Mouse (Mus musculus): ENCODE data around the gene Pkd1. TPM values are rescaled to one million over a fixed set of nuclear protein-coding genes. Genes with fewer than 3 reads are reported as not detected.

Pkd1 gene
- total RNA-seq, 4 experiments from 2014 or later = 58.5 to 88.8 (median 71.0) TPM

DNA sequence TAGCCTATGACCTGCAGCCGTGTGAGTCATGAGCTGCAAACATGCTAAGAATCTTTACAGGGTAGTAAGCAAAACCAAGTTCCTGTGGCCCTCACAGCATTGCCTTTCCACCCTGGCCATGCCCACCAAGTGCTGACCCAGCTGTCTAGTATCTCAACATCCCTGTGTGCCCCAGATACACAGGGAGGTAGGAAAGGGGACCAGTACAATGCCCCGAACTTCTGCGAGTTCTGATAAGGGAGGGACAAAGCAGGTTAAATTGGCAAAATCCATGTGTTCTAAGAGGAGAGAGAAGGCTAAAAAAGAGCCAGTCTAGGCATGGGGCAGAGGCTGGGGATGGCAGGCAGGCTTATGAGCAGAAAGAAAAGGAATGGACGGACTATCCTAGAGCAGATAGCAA, 58.7 kb downstream of the Pkd1 start:
- DNase-seq = no peak

DNA sequence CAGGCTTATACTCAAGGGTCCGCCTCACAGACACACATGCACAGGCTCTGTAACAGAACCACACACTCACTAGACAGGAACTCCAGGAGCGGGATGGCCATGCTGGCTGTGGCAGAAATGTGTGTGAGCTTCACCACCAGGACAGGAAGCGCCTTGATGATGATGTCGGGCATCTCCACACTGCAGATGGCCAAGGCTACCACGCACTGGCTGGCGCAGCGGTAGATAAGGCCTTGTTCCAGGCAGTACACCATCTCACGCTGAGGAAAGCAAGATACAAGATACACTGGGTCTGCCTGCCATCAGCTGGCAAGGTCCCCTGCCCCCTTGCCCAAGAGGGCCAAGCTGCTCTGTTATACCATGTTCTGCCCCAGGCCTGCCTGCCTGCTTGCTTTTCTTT, 59.2 kb downstream of the Pkd1 start:
- DNase-seq = no peak

DNA sequence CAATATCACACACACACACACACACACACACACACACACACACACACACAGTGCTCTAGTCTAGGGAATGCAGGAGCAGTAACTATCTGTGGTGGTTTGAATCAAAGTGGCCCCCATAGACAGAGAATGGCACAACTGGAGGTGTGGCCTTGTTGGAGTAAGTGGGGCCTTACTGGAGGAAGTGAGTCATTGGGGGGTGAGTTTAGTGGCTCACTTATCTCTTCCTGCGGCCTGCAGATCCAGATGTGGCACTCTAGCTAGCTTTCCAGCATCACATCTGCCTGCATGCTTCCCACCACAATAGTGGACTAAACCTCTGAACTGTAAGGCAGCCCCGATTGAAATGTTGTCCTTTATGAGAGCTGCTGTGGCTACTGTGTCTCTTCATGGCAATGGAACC, 61.1 kb downstream of the Pkd1 start:
- DNase-seq = no peak

GRCm38 (mm10) chr17:24617561-24618194, 68.0 kb downstream of the Pkd1 start:
- DNase-seq = no peak

- DNase-seq = no peak
Observed at GRCm38 (mm10) chr17:24625472-24625871, 75.8 kb downstream of the Pkd1 start.

DNA sequence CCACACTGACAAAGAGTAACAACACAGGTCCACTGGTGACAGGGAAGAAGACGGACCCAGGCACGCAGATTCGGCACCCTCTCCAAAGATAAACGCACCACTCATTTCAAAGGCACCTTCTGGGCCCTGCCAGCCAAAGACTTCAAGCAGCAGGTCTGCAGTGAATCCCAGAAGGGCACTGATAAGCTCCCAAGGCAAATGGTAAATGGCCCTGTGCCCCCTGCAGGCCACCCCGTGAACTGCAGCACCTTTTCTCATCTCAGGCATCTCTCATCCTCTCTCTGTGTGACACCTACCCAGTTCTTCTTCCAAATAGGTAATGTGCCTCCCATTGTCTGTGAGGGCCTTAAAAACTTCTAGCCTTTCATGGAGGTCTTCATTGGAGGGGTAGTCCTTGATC, 79.0 kb downstream of the Pkd1 start:
- DNase-seq = peak; percentile 61

DNA sequence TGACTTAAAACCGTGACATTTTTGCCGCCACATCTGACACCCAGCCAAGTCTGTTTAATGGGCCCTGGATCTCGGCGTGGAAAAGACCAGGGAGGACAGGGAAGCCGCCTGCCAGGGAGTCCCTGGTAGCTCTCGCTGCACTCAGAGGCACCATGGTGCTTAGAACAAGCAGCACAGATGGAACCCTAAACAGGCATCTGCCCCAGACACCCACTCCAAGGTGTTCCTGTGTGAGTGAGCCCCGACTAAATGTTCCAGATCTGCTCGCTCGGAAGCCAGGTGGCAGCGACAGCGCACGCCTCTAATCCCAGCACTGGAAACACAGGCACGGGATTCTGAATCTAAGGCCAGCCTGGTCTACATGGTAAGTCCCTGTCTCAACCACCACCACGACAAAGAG, 80.4 kb downstream of the Pkd1 start:
- DNase-seq = no peak

GRCm38 (mm10) chr17:24632167-24632812, 82.7 kb downstream of the Pkd1 start, which contains the start of the genes Tsc2 and Nthl1:
Gene Tsc2 (minus strand): TSS chr17:24632630.
Gene Nthl1 (plus strand): TSS chr17:24632680.
- peak; percentile 77 for DNase-seq

DNA sequence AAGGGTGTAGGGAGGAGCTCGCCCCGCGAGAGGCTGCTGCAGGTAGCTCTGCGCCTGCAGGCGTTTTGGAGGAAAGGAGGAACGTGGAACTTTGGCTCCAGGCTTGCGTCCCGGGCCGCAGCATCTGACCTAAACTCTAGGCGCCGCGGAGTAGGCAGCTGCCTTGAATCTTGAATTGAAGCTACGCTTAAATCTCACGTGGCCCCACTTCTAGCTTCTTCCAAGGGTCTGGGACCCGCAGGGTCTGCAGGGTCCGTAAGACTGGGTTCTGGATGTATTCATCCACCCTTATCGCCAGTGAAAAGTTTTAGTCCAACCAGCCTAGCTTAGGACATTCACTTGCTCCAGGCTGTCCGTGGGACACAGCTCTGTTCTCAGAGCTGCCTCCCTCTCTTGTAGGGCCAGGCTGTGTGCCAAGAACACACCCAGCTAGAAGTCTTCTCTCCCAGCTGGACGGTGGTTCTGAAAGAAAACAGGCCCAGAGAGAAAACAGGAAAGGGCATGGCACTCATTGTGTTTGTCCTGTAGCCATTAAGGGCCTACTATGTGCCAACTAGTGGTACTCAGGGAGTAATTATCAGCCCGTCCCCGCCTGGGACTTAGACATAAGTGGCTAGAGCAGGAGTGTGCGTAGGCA, 83.3 kb downstream of the Pkd1 start:
- DNase-seq = no peak

GRCm38 (mm10) chr17:24633831-24634230, 84.2 kb downstream of the Pkd1 start:
- no peak for DNase-seq

DNA sequence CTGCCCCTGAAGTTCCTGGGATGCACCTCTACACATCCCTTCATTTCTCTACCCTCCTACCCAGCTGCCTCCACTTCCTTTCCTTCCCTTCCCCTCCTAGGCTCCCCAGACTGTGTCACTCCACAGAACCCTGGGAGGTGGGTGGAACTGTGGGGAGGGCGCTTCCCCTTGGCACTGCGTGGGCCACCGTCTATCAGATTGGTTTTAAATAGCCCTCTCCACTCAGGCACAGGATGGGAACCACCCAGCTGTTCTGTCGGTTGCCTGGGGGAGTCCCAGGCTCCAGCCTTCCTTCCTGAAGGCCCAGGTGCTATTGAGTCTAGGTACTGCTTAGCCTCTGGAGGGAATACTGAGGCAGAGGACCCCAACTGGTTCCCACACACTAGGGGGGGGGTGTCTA, 85.4 kb downstream of the Pkd1 start:
- no peak for DNase-seq

DNA sequence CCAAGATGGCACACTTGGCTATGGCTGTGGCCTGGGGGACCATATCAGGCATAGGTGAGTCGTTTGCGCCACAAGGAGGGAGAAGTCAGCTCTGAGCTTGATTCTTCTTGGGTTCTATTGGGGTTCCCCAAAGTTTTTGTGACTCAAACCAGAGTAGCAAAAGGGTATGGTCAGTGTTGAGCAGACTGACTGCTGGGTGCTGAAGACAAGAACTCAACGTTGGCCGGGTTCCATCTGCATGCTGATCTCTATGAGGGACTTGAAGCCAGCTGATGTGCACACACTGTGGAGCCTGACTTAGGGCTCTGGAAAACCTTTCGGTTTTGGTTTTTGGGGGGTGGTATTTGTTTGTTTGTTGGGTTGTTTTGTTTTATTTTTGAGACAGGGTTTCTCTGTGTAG, 86.1 kb downstream of the Pkd1 start:
- no peak for DNase-seq

- no peak for DNase-seq
Observed at GRCm38 (mm10) chr17:24636781-24637481, 87.3 kb downstream of the Pkd1 start.

- DNase-seq = no peak
Observed at GRCm38 (mm10) chr17:24638214-24638613, 88.6 kb downstream of the Pkd1 start.

DNA sequence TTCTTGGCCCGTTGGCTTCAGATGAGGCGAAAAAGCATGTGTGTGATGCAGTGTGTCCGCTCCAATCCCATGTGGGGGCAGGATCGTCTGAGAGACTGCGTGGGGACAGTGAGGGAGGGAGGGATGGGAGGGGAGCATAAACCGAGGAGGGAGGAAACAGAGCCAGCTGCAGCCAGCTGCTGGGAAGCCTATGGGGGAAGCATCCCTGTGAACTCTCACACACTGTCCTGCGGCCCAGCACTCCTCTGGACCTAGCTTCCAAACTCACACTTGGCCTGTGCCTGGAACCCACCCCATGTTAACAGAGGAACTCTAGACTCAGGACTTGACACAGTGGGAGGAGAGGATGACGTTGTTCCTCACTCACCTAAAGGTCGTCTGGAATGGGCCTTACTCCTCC, 89.2 kb downstream of the Pkd1 start:
- no peak for DNase-seq

DNA sequence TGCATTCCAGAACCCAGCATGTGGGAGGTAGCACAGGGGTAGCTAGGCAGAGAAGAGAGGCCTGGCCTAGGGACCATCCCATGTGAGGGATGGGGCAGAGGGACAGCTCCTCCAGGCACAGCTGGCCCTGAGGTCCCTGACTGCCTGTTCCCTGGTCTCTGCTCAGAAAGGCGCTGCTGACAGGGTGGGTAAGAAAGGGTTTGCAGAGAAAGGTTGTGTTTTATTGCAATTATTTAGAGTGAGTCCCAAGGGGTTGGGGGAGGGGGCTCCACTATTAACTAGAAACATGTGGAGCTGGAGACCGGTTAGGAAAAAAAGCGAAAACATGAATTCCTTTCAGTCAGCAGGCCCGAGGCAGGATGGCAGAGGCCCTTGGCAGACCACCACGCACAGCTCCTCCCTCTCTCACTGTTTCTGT, 89.9 kb downstream of the Pkd1 start:
- DNase-seq = no peak

- no peak for DNase-seq
Observed at GRCm38 (mm10) chr17:24640119-24640518, 90.5 kb downstream of the Pkd1 start.

DNA sequence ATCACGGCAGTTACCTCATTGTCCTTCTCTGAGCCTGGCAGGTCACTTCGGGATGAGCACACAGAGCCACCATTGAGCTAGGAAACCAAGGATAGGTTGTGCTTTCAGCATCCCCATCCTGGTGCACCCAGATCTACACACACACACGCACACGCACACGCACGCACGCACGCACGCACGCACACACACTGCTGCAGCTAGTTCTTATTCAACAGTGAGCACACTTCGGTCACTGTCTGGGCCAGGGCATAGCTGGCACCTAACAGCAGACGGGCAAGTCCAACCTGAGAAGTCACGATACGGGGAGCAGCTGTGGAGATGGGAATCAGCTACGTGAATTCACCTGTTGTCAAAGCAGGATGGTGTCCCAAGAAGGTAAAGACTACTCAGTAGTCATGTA, 90.9 kb downstream of the Pkd1 start:
- no peak for DNase-seq

DNA sequence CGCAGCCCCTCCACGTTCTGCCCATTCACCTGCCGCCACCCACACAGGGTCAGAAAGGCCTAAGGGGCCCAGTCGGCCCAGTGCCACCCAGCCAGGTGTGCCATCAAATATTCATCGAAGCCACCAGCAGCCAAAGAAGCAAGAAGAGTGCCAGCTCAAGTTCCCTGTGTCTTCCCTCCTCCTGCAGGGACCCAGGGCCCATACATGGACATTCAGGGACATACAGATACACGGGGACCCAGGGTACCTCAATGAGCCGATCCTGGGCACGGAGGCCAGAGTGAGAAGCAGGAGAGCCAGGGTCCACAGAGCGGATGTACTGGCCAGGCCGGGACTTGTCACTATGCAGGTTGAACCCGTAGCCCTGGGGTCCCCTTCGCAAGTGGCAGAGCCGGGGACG, 92.3 kb downstream of the Pkd1 start:
- no peak for DNase-seq

- DNase-seq = no peak
Observed at GRCm38 (mm10) chr17:24642791-24643343, 93.2 kb downstream of the Pkd1 start.

DNA sequence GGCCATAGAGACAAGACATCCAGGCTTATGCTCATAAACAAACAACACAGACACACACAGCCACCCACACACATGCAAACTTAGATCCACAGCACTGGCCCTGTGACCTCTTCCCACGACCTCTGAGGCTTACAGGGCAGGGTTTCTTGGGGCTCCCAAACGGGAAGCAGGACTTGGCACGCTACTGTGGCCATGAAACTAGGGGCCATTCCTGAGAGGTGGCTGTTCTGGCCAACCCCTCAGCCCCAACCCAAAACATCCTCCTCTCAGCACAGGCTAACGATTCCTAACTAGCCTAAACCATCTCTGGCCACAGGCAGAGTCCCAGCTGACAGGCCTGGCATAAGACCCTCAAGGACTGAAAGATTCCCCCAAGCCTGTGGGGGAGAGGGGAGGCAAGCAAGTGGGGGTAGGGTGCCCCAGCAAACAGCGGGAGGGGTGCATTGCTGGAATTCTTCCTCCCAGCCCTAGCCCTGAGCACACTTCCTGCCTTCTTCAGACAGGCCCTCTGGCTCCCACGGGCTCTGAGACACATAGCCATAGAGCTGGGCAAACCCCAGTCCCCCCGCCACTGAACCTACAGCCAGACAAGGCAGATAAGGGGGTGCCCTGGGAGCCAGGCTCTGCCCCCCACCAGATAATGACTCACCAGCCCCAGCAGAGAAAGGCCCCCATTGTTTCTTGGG, 94.5 kb downstream of the Pkd1 start:
- no peak for DNase-seq

Measured in adrenal gland, adult 8-10 months (tissue).